Mouse (Mus musculus) right cerebral cortex, postnatal 4 days (tissue): ENCODE measurements around the gene Zyg11a.
A peak's percentile ranks its signal among the peaks of the same experiment; 100 is the strongest.
"Not testable (repeated sequence)": the region's sequence is repeated elsewhere in the genome, so short reads cannot be mapped to it uniquely, and the experiment has no call there.

Experiments
- DNase-seq: peaks from one replicate; pipeline ENCODE4 v3.0.0-alpha.2; 2022

Gene Zyg11a

DNA sequence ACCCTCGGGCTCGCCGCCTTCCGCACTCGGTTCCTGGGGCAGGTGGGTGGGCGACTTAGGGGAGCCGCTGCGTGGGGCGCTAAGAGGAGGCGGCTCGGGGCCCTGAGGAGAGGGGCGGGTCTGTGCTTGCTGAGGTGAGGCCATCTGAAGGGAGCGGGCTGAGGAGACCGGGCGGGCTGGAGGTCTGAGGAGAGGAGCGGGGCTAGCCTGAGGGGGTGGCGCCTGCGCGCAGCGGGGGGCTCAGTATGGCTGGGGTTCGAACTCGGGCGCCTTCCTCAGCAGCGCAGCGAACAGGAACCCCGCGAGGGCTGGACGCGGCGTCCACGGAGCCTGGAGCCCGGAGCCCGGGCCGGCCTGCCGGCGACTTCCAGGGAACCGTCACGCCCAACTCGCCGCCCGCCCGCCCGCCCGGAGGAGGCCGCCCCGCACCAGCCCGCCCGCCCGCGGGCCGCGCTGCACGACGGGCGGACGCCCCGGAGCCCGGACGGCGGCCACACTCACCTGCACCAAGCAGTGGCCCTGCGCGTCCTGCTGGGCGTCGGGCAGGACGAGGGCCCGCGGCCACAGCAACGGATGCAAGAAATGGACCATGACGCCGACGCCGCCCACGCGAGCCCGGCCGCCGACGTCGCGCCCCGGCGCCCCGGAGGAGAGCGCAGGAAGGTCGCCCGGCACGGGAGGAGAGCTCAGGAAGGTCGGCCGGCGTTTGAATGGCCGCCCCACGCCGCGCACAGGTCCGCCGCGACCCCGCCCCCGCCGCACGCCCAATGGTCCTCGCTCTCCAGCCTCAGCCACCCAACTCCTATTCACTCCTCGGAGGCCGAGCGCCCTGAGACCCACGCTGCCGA lies at the start of gene Zyg11a:
TSS of gene Zyg11a (minus strand) at position 717 of the 848 bp plus-strand sequence.
- DNase-seq = peak; percentile 7

DNA sequence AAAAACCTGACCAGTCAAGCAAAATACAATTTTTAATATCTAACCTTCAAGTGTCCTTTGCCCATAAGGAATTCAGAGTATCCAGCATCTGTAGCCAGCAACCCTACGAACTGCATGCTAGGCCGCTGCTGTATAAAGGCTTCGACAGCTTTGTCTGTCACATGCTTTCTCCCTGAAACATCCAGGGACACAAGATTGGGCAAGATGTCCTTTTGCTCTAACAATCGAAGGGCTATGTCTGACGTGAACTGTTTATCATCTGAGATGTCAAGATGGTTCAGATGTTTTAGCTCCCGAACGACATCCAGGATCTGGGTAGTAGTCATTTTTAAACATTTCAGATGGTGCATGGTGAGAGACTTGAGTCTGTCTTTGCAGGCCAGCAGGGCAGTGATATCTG lies 47.9 kb upstream of the Zyg11a start:
- no peak for DNase-seq

DNA sequence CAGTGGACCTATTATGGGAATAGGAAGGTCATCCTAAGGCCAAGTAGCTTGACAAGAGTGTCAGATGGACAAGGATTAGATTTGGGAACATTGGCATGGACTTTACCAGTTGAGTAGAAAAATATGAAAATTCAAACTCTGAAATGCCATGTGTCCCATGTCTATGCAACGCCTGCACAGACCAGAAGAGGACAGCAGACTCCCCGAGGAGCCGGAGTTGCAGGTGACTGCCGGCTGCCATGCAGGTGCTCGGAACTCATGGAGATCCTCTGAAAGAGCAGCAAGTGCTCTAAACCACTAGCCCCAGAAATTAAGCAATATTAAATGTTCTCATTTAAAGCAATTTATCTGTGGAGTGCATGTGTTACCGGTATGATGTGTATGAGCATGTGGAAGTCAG lies 35.5 kb upstream of the Zyg11a start:
- no peak for DNase-seq

DNA sequence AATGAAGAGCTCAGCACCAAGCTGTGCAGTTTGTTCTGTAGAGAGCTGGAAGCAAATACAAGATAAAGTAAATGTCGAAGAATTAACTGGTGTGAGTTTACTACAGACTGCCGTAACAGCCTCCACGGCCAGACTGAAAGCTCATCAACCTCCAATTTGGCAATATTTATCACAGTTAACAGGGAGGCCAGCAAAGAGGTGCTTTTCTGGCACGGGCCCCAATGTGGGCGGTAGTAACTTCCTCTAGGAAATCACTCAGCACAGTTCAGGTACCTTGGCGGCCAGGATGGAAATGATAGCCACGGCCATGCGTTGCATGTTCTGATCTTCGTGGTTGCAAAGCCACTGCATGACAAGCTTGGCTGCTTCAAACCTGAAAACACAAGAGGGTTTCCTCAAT lies 32.7 kb upstream of the Zyg11a start:
- DNase-seq = no peak

DNA sequence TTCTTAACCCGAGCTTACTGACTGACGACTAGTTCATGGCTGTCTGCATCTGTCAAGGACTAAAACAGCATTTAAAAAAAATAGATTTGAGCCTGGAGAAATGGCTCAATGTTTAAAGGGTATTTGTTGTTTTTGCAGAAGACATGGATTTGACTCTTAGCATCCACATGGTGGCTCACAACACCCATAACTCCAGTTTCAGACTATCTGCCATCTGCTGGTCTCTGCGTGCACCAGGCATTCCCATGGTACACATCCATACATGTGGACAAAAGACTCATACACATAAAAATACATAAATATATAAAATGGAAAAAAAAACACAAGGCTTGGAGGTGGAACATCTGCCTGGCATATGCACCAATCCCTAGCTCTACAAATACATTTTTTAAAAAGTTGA lies 31.5 kb upstream of the Zyg11a start:
- no peak for DNase-seq

DNA sequence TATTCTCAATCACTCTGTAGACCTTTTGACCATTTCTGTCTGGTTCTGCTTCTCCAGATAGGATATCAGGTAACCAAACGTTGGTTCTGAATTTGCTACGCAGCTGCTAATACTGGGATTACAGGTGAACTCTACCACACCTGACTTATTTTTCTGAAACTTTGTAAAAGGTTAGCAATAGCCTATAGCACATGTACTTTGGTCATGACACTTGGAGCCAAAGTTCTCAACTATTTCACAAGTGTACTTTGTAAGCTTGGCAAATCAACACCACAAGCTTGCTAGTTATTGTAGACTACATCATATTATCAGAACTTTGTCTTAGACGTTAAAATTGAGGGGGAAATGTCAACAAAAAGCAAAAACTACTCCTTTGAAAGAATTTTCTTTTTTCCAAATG lies 15.8 kb upstream of the Zyg11a start:
- no peak for DNase-seq

DNA sequence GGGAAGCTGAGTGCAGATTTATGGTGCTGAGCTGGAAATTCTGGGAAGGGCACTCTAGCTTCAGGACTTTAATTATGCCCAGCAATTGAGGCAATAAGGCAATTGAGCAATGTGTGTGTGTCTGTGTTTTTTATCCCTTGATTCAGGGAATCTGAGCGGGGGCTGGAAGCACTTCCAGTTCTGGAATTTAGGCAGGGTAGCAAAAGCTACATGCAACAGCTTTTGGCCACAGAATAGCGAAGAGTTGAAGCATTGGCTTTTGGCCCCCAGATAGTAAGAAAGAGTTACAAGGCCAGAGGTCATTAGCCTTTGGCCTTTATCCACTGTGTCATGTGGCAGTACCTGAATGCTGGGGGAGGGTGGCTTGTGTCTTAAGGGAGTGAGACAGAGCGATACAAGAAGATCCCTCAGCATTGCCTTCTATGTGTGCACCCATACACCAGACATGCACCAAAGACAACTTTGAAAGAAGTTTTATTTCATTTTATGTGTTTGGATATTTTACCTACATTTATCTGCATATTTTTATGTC lies 7.6 kb upstream of the Zyg11a start:
- no peak for DNase-seq

DNA sequence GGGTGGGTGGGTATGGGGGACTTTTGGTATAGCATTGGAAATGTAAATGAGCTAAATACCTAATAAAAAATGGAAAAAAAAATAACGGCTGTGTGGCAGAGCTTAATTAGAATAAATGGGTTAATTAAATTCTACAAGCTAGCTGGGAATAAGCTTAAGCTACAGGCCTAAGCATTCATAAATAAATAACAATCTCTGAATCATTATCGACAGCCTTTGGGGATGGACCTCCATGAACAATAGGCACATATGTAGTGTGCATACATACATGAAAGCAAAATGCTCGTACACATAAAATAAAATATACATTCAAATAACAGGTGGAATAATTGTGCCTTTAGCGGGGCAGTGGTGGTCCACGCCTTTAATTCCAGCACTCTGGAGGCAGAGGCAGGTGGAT lies 4.7 kb upstream of the Zyg11a start:
- DNase-seq = no peak

DNA sequence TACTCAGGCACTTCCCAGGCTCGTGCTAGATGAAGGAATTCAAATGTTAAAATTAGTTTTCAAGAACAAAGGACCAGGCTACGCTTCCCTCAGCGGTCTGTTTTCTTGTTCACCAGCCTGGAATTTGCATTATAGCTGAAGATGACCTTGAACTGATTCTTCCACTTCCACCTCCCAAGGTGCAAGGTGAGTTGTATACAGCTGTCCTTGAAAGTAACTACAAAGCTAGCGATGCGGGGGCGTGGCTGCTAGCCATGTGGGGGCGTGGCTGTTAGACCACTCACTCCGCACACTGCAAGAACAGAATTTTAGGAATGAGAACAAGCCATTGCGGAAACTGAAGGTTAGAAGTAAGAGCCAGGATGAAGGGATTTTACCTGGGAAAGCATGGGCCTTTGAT lies 1.2 kb upstream of the Zyg11a start:
- no peak for DNase-seq

DNA sequence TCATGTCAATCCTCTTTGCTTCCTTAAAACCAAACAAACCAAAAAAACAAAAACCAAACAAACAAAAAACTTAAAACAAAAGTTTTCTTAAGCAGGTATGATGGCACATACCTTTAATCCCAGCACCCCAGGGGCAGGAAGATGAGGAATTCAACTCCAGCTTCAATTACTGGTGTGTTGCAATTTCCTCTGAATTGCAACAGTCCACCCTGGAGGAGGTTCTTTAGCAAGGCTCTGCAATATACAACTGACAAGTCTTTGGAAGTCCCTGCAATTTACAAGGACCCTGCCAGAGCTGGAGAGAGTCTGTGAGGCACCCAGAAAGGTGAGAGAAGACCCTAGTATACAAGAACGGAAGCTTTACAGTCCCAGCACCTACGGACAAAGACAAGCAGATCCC lies 4.8 kb downstream of the Zyg11a start:
- DNase-seq = no peak

DNA sequence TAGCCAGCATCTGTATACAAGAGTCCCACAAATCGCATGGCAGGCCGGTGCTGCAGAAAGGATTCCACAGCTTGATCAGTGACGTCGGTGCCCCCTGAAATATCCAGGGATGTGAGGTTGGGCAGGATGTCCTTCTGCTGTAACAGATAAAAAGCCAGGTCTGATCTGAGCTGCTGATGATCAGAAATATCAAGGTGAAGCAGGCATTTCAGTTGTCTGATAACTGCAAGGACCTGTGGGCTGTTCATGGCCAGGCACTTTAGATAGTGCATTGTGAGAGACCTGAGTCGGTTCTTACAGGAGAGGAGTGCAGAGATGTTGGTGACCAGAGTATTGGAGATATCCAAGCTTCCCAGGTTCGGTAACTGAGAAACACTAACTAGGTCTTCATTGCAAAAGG lies 13.2 kb downstream of the Zyg11a start:
- DNase-seq = no peak

DNA sequence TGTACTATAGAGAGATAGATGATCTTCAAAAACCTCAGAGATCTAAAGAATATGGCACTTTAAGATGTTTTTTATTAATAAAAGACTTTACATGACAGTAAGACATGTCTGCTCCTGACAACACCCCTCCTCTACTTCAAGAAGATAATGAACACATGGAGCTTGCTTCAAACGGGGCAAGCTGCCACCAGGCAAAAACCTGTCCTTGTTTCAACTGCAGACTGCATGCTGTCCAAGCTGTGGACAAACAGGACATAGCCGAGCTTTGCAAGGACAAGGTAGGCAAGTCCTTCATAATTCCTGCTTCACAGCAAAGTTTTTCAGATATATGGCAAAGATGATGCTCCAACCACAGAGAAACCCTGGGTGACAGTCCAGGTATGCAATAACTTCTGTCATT lies 18.6 kb downstream of the Zyg11a start:
- DNase-seq = no peak

DNA sequence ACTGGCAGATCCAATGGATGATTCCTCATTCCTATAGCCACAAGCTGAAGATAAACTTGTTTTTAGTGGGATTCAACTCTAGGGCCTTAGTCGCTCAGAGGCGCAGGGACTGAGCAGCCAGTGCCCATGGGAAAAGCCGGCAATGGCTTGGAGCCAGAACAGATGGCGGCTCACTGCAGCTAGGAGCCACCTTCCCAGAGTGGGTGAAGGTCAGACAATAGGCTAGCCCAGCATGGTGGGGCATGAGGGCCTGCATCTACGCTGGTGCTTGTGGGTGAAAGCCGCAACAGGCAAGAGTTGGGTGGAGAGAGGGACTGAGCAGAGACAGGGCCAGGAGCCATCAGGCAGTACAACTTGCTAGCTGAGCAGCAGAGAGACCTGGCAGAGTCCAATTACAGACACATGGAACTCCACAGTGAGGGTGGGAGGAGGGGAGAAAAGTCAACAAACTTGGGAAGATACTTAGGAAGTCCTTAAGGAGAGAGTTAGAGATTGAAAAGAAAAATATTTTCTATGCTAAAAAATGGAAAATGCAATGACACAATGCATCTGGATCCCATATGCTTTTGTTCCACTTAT lies 21.5 kb downstream of the Zyg11a start:
- DNase-seq = no peak

DNA sequence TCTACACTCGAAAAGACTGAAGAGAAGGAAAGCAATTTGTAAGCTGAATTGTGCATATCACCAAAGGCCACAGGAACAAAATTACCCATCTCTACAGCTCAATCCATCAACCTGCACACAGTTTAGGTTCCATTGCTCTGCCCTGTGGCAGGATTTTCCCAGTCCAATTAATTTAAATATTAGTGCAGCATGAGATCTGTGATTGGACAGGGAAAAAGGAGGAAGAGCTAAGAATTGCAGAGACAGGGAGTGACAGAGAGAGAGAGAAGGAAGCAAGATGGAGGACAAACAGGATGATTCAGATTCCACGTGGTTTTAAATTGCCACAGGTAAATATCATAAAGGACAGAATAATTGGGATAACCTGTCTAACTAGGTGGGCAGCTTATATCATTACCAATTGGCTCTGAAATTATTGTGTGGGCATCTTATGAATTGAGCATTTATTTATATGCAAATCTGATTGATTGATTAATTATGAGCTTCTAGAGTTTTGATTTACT lies 25.0 kb downstream of the Zyg11a start:
- no peak for DNase-seq

DNA sequence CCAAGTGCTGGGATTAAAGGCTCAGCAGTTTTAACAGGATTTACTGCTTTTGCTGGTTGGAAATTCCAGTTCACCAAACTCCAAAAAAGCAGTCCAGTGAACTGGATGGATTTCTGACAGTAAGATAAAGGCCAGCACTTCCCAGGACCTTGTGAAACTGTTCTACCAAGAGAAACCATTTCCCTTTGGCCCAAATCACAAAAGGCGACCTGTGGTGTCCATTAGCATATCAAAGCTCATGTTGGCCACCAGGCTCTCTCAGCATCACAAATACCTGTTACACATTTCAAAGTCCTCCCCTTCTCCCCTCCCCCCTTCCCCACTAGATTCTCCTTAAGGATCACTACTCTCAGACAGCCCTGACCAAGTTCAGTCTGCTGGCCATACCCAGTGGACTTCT lies 35.6 kb downstream of the Zyg11a start:
- DNase-seq = no peak

DNA sequence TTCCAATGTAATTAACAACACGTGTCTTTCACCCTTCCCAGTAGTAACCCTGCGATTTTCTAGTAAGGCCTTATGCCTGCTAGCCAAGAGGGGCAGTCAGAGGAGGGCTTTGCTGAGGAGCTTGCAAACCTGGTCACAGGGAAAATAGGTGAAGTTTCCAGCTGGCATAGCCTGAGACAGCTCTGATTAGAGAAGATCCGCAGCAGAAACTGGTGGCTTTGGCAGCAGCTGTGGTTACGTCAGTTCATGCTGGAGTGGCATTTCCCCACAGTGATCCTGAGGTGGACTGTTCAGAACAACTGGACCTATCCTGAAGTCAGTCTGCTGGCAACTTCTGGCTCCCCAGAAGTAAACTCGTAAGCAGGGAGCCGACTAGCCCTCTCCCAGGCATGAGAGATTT lies 49.8 kb downstream of the Zyg11a start:
- no peak for DNase-seq

DNA sequence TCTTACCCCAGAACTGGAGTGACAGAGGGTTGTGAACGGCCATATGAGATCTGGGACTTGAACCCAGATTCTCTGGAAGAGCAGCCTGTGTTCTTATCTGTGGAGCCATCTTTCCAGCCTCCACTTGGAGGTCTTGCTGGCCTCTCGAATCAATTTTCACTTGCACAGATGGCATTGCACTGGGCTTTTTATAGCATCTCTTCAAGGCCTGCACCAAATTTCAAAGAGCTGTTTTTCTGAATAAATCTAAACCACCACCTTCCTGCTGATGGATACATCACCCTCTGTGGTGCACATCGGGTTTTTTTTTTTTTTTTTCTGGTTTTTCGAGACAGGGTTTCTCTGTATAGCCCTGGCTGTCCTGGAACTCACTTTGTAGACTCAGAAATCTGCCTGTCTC lies 51.0 kb downstream of the Zyg11a start:
- DNase-seq = no peak

DNA sequence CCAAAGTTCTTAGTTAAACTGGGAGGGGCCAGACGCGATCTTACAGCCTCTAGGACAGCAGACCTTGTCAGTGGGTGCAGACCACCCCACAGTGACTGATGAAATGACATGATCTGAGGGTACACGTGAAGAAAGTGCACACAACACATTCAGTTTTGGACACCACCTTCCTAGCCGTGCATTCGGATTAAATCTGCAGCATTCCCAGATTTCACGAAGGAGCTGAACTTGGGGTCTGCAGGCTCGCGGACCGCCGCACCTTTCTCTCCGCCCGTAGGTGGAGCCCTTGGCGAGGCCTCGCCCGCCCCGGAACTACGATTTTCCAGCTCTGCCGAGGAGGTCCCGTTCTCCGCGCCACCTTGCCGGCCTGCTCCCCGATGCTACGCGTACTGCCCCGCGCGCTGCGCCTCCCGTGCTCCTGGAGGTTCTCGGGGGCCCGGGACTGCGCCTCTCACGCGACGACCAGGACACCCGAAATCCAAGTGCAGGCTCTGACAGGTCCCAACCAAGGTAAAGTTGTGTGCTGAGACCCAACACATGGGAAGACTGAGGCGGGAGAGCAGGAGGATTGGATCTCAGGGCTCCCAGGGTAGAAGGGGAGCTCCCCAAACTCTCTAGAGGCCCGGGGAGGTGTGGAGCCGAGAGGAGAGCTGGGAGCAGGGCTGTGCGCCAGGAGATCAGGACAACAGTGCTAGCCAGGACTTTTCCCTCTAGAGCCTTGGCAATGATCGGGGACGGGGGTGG lies 52.5 kb downstream of the Zyg11a start, which contains the start of gene Echdc2:
TSS of gene Echdc2 (plus strand) at position 286 of the 744 bp plus-strand sequence.
- peak; percentile 29 for DNase-seq

DNA sequence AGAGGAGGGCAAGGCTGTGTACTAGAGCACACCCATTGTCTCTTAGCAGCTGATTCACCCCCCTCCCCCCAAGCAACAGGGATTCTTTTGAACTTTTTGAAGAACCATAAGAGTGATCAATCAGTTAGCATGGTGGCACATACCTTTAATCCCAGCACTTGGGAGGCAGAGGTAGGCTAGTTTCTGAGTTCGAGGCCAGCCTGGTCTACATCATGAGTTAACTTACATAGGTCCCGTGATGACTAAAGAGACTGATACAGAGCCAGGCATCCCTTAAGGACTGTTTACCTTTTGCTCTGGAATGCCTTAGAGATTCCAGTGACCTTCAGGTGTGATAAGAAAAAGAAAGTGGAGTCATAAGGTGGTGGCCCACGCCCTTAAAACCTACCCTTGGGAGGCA lies 54.6 kb downstream of the Zyg11a start:
- DNase-seq = no peak

DNA sequence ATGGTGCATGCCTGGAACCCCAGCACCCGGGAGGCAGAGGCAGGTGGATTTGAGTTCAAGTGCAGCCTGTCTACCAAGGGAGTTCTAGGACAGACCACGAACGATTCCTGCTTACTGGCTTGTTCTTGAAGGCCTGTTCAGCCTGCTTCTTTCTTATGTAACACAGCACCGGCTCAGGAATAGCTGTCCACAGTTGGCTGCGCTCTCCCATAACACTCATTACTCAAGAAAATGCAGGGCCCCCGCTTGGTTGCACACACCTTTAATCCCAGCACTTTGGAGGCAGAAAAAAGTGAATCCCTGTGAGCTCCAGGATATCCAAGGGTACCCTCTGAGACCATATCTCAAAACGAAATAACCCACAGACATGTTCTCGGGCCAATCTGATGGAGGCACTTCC lies 55.9 kb downstream of the Zyg11a start:
- DNase-seq = no peak

DNA sequence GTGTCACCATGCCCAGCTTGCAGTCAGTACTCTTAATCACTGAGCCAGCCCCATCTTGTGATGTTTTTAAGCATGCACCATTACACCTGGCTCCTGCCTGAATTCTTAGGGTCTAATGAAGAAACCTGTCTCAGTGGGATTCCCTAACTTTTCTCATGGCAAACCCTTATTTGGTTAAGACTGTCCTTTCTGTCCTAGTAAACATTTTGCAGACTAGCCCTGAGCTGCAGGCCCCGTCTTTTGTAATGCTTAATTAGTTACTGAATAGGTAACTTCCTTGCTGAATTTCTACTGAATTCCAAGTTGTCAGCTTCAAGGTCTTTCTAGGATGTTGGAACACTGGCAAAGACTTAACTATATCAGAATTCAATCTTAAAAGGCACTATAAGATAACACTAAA lies 62.7 kb downstream of the Zyg11a start:
- DNase-seq = not testable (repeated sequence)

DNA sequence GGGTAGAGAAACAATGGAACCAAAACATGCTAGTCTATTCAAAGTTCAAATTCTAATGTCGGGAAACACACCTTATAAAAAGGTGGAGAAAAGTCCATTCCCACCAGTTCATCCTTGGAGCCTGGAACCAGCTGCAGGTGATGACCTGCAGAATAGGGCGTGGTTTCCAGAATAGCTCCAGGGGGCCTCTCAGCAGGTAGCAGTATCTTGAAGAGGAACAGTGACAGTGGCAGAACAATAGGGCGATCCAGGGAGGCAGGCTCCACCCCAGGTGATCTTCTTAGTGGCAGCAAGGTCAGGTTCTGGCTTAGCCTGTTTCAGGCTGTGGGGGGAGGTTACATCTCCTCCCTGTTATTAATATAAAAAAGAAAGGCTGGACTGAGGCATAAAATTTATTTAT lies 72.3 kb downstream of the Zyg11a start:
- not testable (repeated sequence) for DNase-seq

DNA sequence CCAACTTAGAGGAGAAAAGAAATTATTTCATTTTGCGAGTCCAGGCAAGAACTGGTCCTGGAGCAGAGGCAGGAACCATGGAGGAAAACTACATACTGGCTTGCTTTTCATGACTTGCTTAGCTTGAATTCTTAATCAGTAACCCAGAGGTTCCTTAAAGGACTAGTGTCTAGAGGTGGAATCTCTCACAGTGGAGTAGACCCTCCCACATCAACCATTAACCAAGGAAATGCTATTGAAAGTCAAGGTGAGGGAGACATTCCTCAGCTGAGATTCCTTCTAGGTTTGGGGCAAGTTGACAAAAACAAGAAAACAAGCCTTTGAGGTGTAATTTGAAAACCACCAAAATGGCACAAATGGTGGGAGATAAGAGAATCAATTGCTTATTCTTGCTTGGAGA lies 73.0 kb downstream of the Zyg11a start, which contains the start of gene Scp2:
TSS of gene Scp2 (minus strand) at position 119 of the 400 bp plus-strand sequence.
- no peak for DNase-seq
